Mouse (Mus musculus) ES-E14 (cell line): Measurements from ENCODE around the gene Trim39. TPM values are rescaled to one million over a fixed set of nuclear protein-coding genes. Genes with fewer than 3 reads are reported as not detected.
"Not testable (repeated sequence)": the region's sequence is repeated elsewhere in the genome, so short reads cannot be mapped to it uniquely, and the experiment has no call there.

Experiments
- DNase-seq: peaks from one replicate; pipeline ENCODE4 v3.0.0-alpha.2; 2013; ENCODE audit warnings: low read depth, low spot score
- H3K27ac ChIP-seq: 2 replicates; pipeline ENCODE4 v1.5.1; 2012; ENCODE audit warnings: low read depth, mild to moderate bottlenecking, low read length, moderate library complexity, mixed read lengths; ENCODE audit not compliant: poor library complexity, insufficient read depth, severe bottlenecking
- H3K36me3 ChIP-seq: 2 replicates; pipeline ENCODE4 v1.6.1; 2012; ENCODE audit warnings: mild to moderate bottlenecking, low read length, moderate library complexity, mixed read lengths; ENCODE audit not compliant: control insufficient read depth, poor library complexity, insufficient read depth, severe bottlenecking
- H3K4me1 ChIP-seq, 2 experiments: fragments of 150-350 bp in 1 of 2; sonication (generic) in 1 of 2; 2 replicates each; pipeline ENCODE4 v1.6.1; 2012; ENCODE audit warnings: low read length in 2 of 2, mild to moderate bottlenecking in 1 of 2, mixed read lengths in 1 of 2; ENCODE audit not compliant: control insufficient read depth in 2 of 2, insufficient read depth in 2 of 2, poor library complexity in 1 of 2
- H3K4me3 ChIP-seq, 2 experiments: fragments of 150-350 bp in 1 of 2; sonication (generic) in 1 of 2; 2 replicates each; pipeline ENCODE4 v1.5.1; 2012; ENCODE audit warnings: low read length in 2 of 2, low read depth in 1 of 2, mild to moderate bottlenecking in 1 of 2, mixed read lengths in 1 of 2; ENCODE audit not compliant: insufficient read depth in 1 of 2, poor library complexity in 1 of 2, severe bottlenecking in 1 of 2
- H3K9ac ChIP-seq: 2 replicates; pipeline ENCODE4 v1.6.1; 2012; ENCODE audit warnings: low read depth, mild to moderate bottlenecking, low read length, mixed read lengths; ENCODE audit not compliant: poor library complexity, insufficient read depth, severe bottlenecking
- H3K9me3 ChIP-seq: fragments of 150-350 bp; sonication (generic); 2 replicates; pipeline ENCODE4 v1.6.1; 2012; ENCODE audit warnings: low read depth, mild to moderate bottlenecking, low read length; ENCODE audit not compliant: control insufficient read depth, insufficient read depth
- CHD2 ChIP-seq: IDR thresholded peaks from 2 replicates; pipeline ENCODE4 v1.6.1; 2014; ENCODE audit warnings: mild to moderate bottlenecking, low read depth, low read length, inconsistent platforms
- HCFC1 ChIP-seq: IDR thresholded peaks from 2 replicates; pipeline ENCODE4 v1.6.1; 2012; ENCODE audit warnings: low read length, inconsistent platforms, borderline replicate concordance; ENCODE audit not compliant: insufficient read depth
- MAFK ChIP-seq: IDR thresholded peaks from 2 replicates; pipeline ENCODE4 v1.6.1; 2014; ENCODE audit warnings: mild to moderate bottlenecking, low read depth, low read length, inconsistent platforms; ENCODE audit not compliant: insufficient read depth
- ZC3H11A ChIP-seq: IDR thresholded peaks from 2 replicates; pipeline ENCODE4 v1.6.1; 2012; ENCODE audit warnings: low read depth, mild to moderate bottlenecking, inconsistent platforms, low read length, borderline replicate concordance
- ZNF384 ChIP-seq: IDR thresholded peaks from 2 replicates; pipeline ENCODE4 v1.6.1; 2012; ENCODE audit warnings: low read depth, low read length, inconsistent platforms
- in situ Hi-C, 2 experiments: fragments of 600-800 bp; cut with MboI; formaldehyde crosslinking; loops; one replicate each; pipeline ENCODE4 v1.15.1; 2025; ENCODE audit warnings: low sequenced_read_pairs in 2 of 2, inconsistent platforms in 1 of 2; ENCODE audit not compliant: unreplicated experiment in 2 of 2
- total RNA-seq: library from RNA; depleted of rRNA; stranded (reverse); fragments of 300-350 nt; gene quantifications from 2 replicates; pipeline ENCODE4 v1.2.3, GENCODE M21; 2012

Gene Trim39
- total RNA-seq, 1 experiment, result 22.4 TPM

DNA sequence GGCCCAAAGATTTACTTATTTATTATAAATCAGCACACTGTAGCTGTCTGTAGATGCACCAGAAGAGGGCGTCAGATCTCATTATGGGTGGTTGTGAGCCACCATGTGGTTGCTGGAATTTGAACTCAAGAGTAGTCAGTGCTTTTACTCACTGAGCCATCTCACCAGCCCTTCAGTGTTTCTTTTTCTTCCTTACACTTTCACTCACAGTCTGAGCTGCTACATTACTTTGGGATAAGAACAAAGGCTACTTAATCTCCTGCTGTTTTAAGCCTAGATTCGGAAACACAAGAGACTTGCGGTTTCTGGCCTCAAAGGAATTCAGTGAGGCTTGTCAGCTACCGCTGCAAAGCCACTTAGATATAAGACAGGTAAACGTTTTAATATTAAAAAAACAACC is 28.0 kb downstream of the Trim39 start:
- TF ChIP-seq ZNF384, result no peak
- H3K27ac ChIP-seq, result no peak overlapping the region
- H3K4me3 ChIP-seq, result no peak overlapping the region
- in situ Hi-C loops, result no loop called here
- no peak for DNase-seq
- peaks cover 0 to 6% of the 10 kb centered on the region in 2 experiments; a peak in 1 of 4 replicates for H3K4me1 ChIP-seq
- no peak overlapping the region for H3K9ac ChIP-seq
- H3K36me3 ChIP-seq, result no peaks in the 10 kb centered on the region
- 0 out of 2 replicates have a peak, but pooled peaks cover 2% of the 10 kb centered on the region for H3K9me3 ChIP-seq

DNA sequence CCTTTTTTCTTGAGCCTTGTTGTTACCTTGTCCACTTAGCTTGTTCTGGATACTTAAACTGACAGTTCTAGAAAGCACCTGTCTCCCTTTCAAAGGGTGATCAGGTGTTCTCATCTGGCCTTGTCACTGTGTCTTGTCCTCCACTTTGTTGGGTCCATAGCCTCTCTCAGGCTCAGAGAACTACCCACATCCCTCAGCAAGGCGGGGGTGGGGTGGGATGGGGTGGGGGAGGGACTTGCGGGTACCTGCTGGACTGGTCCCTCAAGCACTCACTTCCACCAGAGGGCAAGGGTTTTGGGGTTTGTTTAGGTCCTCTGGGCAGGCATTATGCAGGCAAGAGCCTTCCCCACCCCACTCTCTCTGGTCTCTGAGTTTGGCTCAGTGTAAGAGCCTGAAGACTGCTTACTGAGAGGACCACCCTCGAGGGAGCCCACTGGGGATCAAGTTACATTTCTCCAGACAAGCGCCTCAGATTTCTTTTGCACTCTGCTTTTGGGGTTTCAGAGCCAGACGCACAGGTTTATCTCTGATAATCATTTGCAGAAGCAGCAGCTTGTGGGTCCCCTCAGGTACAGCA is 31.3 kb downstream of the Trim39 start:
- Histone ChIP-seq H3K36me3 (no peaks in the 10 kb centered on the region), H3K9ac (no peak overlapping the region), H3K27ac (no peak overlapping the region), H3K4me1 (peaks cover 0 to 6% of the 10 kb centered on the region in 2 experiments; a peak in 1 of 4 replicates), H3K9me3 (0 out of 2 replicates have a peak, but pooled peaks cover 2% of the 10 kb centered on the region), H3K4me3 (no peak overlapping the region)
- in situ Hi-C loops, result no loop called here
- no peak for TF ChIP-seq MAFK
- TF ChIP-seq ZC3H11A, result no peak
- TF ChIP-seq ZNF384, result no peak
- no peak for TF ChIP-seq HCFC1
- no peak for TF ChIP-seq CHD2
- no peak for DNase-seq

DNA sequence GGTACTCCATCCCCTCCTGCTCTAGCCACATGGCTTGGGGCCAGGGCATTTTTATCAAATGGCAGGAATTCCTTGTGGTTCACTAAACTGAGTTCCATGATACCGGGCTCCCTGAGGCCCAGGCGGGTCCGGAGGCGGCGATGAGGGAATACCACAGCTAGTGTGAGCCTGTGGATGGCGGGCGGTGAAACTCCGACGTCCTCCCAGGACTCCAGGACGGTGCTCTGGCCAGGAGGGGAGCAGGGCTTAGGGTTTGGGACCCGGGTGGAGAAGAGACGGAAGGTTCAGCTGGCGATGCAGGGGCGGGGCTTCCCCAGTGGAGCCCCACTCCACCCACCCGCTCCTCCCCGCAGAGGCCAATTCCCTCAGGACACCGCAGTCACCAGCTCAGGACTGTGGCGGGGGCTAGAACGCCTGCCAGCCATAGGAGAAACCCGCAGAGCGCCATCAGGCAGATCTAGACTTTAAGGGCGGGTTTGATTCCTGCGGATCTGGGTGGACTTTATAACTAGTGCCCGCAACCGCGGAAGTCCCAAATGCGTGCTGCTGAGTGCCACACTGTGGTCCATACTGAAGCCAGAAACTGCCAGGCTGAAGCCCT is 34.6 kb downstream of the Trim39 start:
- H3K9ac ChIP-seq, result peak overlapping the region; percentile 67
- no peak overlapping the region for H3K27ac ChIP-seq
- no peaks in the 10 kb centered on the region for H3K36me3 ChIP-seq
- TF ChIP-seq HCFC1, result no peak
- TF ChIP-seq ZC3H11A, result no peak
- peaks cover 0 to 6% of the 10 kb centered on the region in 2 experiments; a peak in 1 of 4 replicates for H3K4me1 ChIP-seq
- in situ Hi-C loops, result no loop called here
- H3K9me3 ChIP-seq, result no peaks in the 10 kb centered on the region
- peak overlapping the region; percentile 54 to 68 for H3K4me3 ChIP-seq
- no peak for DNase-seq

DNA sequence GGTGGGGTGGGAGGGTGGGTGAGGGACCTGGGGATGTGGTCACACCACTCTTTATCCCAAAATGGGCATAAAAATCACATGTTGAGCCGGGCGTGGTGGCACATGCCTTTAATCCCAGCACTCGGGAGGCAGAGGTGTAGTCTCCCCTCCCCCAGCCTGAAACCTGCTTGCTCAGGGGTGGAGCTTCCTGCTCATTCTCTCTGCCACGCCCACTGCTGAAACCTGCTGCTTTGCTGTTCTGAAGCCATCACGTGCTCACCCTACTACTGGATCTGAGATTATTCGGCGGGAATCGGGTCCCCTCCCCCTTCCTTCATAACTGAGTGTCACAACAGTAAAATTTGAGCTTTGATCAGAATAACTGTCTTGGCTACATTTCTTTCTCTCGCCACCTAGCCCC is 36.7 kb downstream of the Trim39 start:
- H3K27ac ChIP-seq, DNase-seq, H3K36me3 ChIP-seq, H3K4me3 ChIP-seq, H3K9me3 ChIP-seq, in situ Hi-C loops, H3K4me1 ChIP-seq, H3K9ac ChIP-seq: not testable (repeated sequence)

DNA sequence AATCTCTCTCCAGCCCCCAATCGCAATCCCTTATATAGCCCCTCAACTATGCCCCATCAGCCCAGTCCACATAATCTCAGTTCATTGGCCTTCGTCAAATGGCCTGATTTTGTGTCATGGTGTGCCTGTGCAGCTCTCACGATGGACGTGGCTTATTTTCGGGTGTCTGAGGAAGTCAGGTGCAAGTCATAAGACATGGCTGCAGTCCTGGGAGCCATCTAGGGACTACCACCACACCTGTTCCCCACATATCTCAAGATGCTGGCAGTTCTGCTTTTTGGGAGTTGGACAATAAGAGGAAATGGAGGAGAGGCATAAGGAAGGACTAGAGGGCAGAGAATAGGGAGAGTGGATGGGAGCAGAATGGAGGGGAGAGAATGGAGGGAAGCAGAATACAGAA is 38.5 kb downstream of the Trim39 start:
- Histone ChIP-seq H3K9ac (no peak overlapping the region), H3K9me3 (no peaks in the 10 kb centered on the region), H3K27ac (no peak overlapping the region), H3K4me1 (no peaks in the 10 kb centered on the region), H3K36me3 (no peaks in the 10 kb centered on the region), H3K4me3 (no peak overlapping the region)
- no peak for TF ChIP-seq MAFK
- no peak for TF ChIP-seq ZNF384
- TF ChIP-seq ZC3H11A, result no peak
- no peak for TF ChIP-seq CHD2
- TF ChIP-seq HCFC1, result no peak
- in situ Hi-C loops, result no loop called here
- no peak for DNase-seq
